Mouse (Mus musculus) megakaryocyte-erythroid progenitor cell, adult 5-6 weeks (primary cell): Measurements from ENCODE around the gene Hivep3. TPM values are rescaled to one million over a fixed set of nuclear protein-coding genes. Genes with fewer than 3 reads are reported as not detected.

Source experiments
- ATAC-seq: replicated peaks from 2 replicates; pipeline ENCODE4 v1.8.0; 2016; ENCODE audit warnings: mild to moderate bottlenecking, inconsistent platforms; ENCODE audit not compliant: severe bottlenecking, poor library complexity, low FRiP score, low TSS enrichment
- total RNA-seq, 2 experiments: library from RNA; stranded (forward) in 1 of 2; stranded (reverse) in 1 of 2; fragments of 200-1000, 215-1000 nt in 1 of 2; fragments of >200 nt in 1 of 2; fragmentation: Nextera tagmentation in 1 of 2; gene quantifications; 2 replicates each; pipeline ENCODE4 v1.2.3; 2014 to 2017

Gene Hivep3
- total RNA-seq, 2 experiments from 2014 or later, result 2.5 to 2.9 TPM

GRCm38 (mm10) chr4:120062754-120063153, 329.2 kb downstream of the Hivep3 start:
- ATAC-seq, result no peak

- no peak for ATAC-seq
Measured at GRCm38 (mm10) chr4:120063353-120064124, 330.0 kb downstream of the Hivep3 start.

GRCm38 (mm10) chr4:120064696-120065095, 331.1 kb downstream of the Hivep3 start, which contains the start of gene AL607142.1:
AL607142.1 (plus strand) TSS chr4:120064996.
- ATAC-seq, result no peak

GRCm38 (mm10) chr4:120066841-120067591, 333.4 kb downstream of the Hivep3 start:
- ATAC-seq, result no peak

GRCm38 (mm10) chr4:120067592-120068235, 334.1 kb downstream of the Hivep3 start:
- no peak for ATAC-seq

GRCm38 (mm10) chr4:120068883-120069581, 335.4 kb downstream of the Hivep3 start:
- ATAC-seq, result no peak

- no peak for ATAC-seq
Measured at GRCm38 (mm10) chr4:120069582-120069980, 336.0 kb downstream of the Hivep3 start.

GRCm38 (mm10) chr4:120071411-120071810, 337.8 kb downstream of the Hivep3 start:
- ATAC-seq, result no peak

GRCm38 (mm10) chr4:120071842-120072507, 338.4 kb downstream of the Hivep3 start:
- no peak for ATAC-seq

- no peak for ATAC-seq
Measured at GRCm38 (mm10) chr4:120074061-120074460, 340.5 kb downstream of the Hivep3 start.

GRCm38 (mm10) chr4:120077322-120077721, 343.7 kb downstream of the Hivep3 start:
- no peak for ATAC-seq

- no peak for ATAC-seq
Measured at GRCm38 (mm10) chr4:120082527-120082926, 348.9 kb downstream of the Hivep3 start.

- no peak for ATAC-seq
Measured at GRCm38 (mm10) chr4:120083700-120084099, 350.1 kb downstream of the Hivep3 start.

- ATAC-seq, result no peak
Measured at GRCm38 (mm10) chr4:120089536-120089935, 356.0 kb downstream of the Hivep3 start.

GRCm38 (mm10) chr4:120091997-120092783, 358.6 kb downstream of the Hivep3 start:
- ATAC-seq, result no peak

- ATAC-seq, result no peak
Measured at GRCm38 (mm10) chr4:120096935-120097334, 363.4 kb downstream of the Hivep3 start.

- ATAC-seq, result no peak
Measured at GRCm38 (mm10) chr4:120101186-120101585, 367.6 kb downstream of the Hivep3 start.

- 0 out of 2 replicates have a peak, but pooled peaks have one; percentile 50 for ATAC-seq
Measured at GRCm38 (mm10) chr4:120104599-120104998, 371.0 kb downstream of the Hivep3 start.
